Comparison of ENCODE assay signal across 9 mouse cellular contexts in genomic region chr4:156202462-156202893, GRCm38 (mm10). TPM values are rescaled to one million over a fixed set of nuclear protein-coding genes. Genes with fewer than 3 reads are reported as not detected.
DNase-seq lines count a peak whose midpoint lies in the region; ATAC-seq lines count a peak whose summit lies in the region.
"Had no signal": no experiment of that assay in that cellular context is flagged by ENCODE, and none has a peak within 500 bp of the region (broad histone marks: within the 10 kb centered on the region; RNA-seq: fewer than 3 reads in every experiment).

No protein-coding gene starts in this region.

- no peak overlapping the region for H3K9ac ChIP-seq in embryonic facial prominence, embryonic 11.5 days (replicated peaks; ENCODE audit: low read length)
- H3K9ac ChIP-seq in hindbrain, embryonic 13.5 days, result peak overlapping the region; percentile 81

- 15% methylated on average over 12 of the region's 12 CpGs for whole genome bisulfite sequencing in heart, embryonic 10.5 days
- WGBS in embryonic facial prominence, embryonic 11.5 days, result 33% methylated on average over 12 of the region's 12 CpGs
- WGBS in hindbrain, embryonic 13.5 days, result 44% methylated on average over 12 of the region's 12 CpGs
- WGBS in midbrain, embryonic 10.5 days, result 54% methylated on average over 12 of the region's 12 CpGs

- H3K4me2 ChIP-seq in embryonic facial prominence, embryonic 11.5 days (ENCODE audit: low read depth, low read length), result peak overlapping the region; percentile 88
- H3K4me2 ChIP-seq in hindbrain, embryonic 13.5 days, result peak overlapping the region; percentile 94

- no peaks in the 10 kb centered on the region for H3K36me3 ChIP-seq in heart, embryonic 10.5 days
- H3K36me3 ChIP-seq in embryonic facial prominence, embryonic 11.5 days (replicated peaks; ENCODE audit: control insufficient read depth, insufficient read depth, low read depth, low read length), result no peaks in the 10 kb centered on the region
- H3K36me3 ChIP-seq in hindbrain, embryonic 13.5 days, result no peaks in the 10 kb centered on the region
- peaks cover 16% of the 10 kb centered on the region for H3K36me3 ChIP-seq in midbrain, embryonic 10.5 days

- intact Hi-C loops in heart, postnatal 14 days (cut with DNase I), result loop anchor here (2.0 kb wide), 1 partner anchor 28 kb away; no protein-coding TSS in a partner anchor
- intact Hi-C loops in left cerebral cortex, postnatal 10 days (cut with DNase I), result no loop called here

- peaks cover 20% of the 10 kb centered on the region for H3K27me3 ChIP-seq in heart, embryonic 10.5 days (ENCODE audit: insufficient read depth, poor library complexity, severe bottlenecking)
- peaks cover 9% of the 10 kb centered on the region; the same call in 1 of the 2 replicates for H3K27me3 ChIP-seq in embryonic facial prominence, embryonic 11.5 days (ENCODE audit: control insufficient read depth, insufficient read depth, low read length)
- H3K27me3 ChIP-seq in hindbrain, embryonic 13.5 days, result peaks cover 16% of the 10 kb centered on the region; the same call in 1 of the 2 replicates
- H3K27me3 ChIP-seq in midbrain, embryonic 10.5 days (ENCODE audit: low read depth, poor library complexity, severe bottlenecking), result peaks cover 40% of the 10 kb centered on the region

- H3K4me1 ChIP-seq in heart, embryonic 10.5 days, result peaks cover 22% of the 10 kb centered on the region
- no peaks in the 10 kb centered on the region; the same call in none of the 2 replicates for H3K4me1 ChIP-seq in embryonic facial prominence, embryonic 11.5 days (ENCODE audit: control insufficient read depth, insufficient read depth, low read length)
- peaks cover 33% of the 10 kb centered on the region for H3K4me1 ChIP-seq in hindbrain, embryonic 13.5 days (replicated peaks)
- H3K4me1 ChIP-seq in midbrain, embryonic 10.5 days, result peaks cover 49% of the 10 kb centered on the region

- no peaks in the 10 kb centered on the region for H3K9me3 ChIP-seq in heart, embryonic 10.5 days
- no peaks in the 10 kb centered on the region for H3K9me3 ChIP-seq in embryonic facial prominence, embryonic 11.5 days (replicated peaks; ENCODE audit: control insufficient read depth, low read length)
- no peaks in the 10 kb centered on the region for H3K9me3 ChIP-seq in hindbrain, embryonic 13.5 days
- no peaks in the 10 kb centered on the region for H3K9me3 ChIP-seq in midbrain, embryonic 10.5 days (replicated peaks)

- ATAC-seq in embryonic facial prominence, embryonic 11.5 days (replicated peaks; ENCODE audit: insufficient number of reproducible peaks, low FRiP score, low TSS enrichment, low read depth), result no peak
- ATAC-seq in hindbrain, embryonic 13.5 days (ENCODE audit: low FRiP score), result no peak

- H3K4me3 ChIP-seq in heart, embryonic 10.5 days, result peak overlapping the region; percentile 76
- peak overlapping the region; percentile 40; the same call in 1 of the 2 replicates for H3K4me3 ChIP-seq in embryonic facial prominence, embryonic 11.5 days (ENCODE audit: low read depth, low read length)
- H3K4me3 ChIP-seq in hindbrain, embryonic 13.5 days, result peak overlapping the region; percentile 61
- peak overlapping the region; percentile 67 for H3K4me3 ChIP-seq in midbrain, embryonic 10.5 days

- H3K27ac ChIP-seq in heart, embryonic 10.5 days, result peak overlapping the region; percentile 89
- no peak overlapping the region for H3K27ac ChIP-seq in embryonic facial prominence, embryonic 11.5 days (replicated peaks; ENCODE audit: low read depth, low read length)
- peak overlapping the region; percentile 78 for H3K27ac ChIP-seq in hindbrain, embryonic 13.5 days
- peak overlapping the region; percentile 89 for H3K27ac ChIP-seq in midbrain, embryonic 10.5 days (replicated peaks)

- peak; percentile 89 for DNase-seq in heart, embryonic 10.5 days (ENCODE audit: low spot score)
- no peak for DNase-seq in heart, postnatal 14 days
- DNase-seq in embryonic facial prominence, embryonic 11.5 days (ENCODE audit: low spot score), result peak; percentile 22
- no peak for DNase-seq in midbrain, embryonic 10.5 days (ENCODE audit: low spot score)
- DNase-seq in layer of hippocampus, postnatal 36 days, result no peak
- DNase-seq in frontal cortex, postnatal 25 days (ENCODE audit: low spot score in 2 of 2), result no peak
- DNase-seq in left cerebral cortex, postnatal 10 days (ENCODE audit: extremely low spot score in 1 of 2, low spot score in 2 of 2), result no peak

RNA-seq across cellular contexts. Expression of gene AW011738, which starts 0.6 kb away (rescaled TPM):
- polyA plus RNA-seq in heart, embryonic 10.5 days (2016; fragmentation: Nextera tagmentation; extraction: Ambion mirVana), result 1.3 and 2.0 TPM in 2 replicates
- total RNA-seq in heart, postnatal 14 days (2021), result 1 to 10 TPM; 5.5 to 6.3 TPM
- polyA plus RNA-seq in embryonic facial prominence, embryonic 11.5 days (2014; fragmentation: Nextera tagmentation; extraction: Ambion mirVana), result 0.55 and 0.56 TPM in 2 replicates
- polyA plus RNA-seq in hindbrain, embryonic 13.5 days (2015; fragmentation: Nextera tagmentation; extraction: Ambion mirVana), result 4.9 and 6.8 TPM in 2 replicates
- 5.1 and 6.5 TPM in 2 replicates for polyA plus RNA-seq in midbrain, embryonic 10.5 days (2016; fragmentation: Nextera tagmentation; extraction: Ambion mirVana)
- total RNA-seq in layer of hippocampus, postnatal 36 days (2021), result 1 to 10 TPM; 5.5 to 6.6 TPM
- 1 to 10 TPM; 3.2 to 4.2 TPM for total RNA-seq in left cerebral cortex, postnatal 10 days (2021)

RNA-seq across cellular contexts. Expression of gene Isg15, which starts 1.9 kb away (rescaled TPM):
- 0.59 TPM in 1 of 2 replicates, not detected in the other for polyA plus RNA-seq in heart, embryonic 10.5 days (2016; fragmentation: Nextera tagmentation; extraction: Ambion mirVana)
- total RNA-seq in heart, postnatal 14 days (2021), result 1 to 10 TPM; 1.9 to 2.6 TPM
- polyA plus RNA-seq in embryonic facial prominence, embryonic 11.5 days (2014; fragmentation: Nextera tagmentation; extraction: Ambion mirVana), result 0.29 and 0.49 TPM in 2 replicates
- 1.4 and 1.7 TPM in 2 replicates for polyA plus RNA-seq in hindbrain, embryonic 13.5 days (2015; fragmentation: Nextera tagmentation; extraction: Ambion mirVana)
- polyA plus RNA-seq in midbrain, embryonic 10.5 days (2016; fragmentation: Nextera tagmentation; extraction: Ambion mirVana), result 0.21 and 0.73 TPM in 2 replicates
- total RNA-seq in layer of hippocampus, postnatal 36 days (2021), result 1 to 10 TPM in 1 of 2 experiments, not detected in 1; 1.9 TPM
- total RNA-seq in left cerebral cortex, postnatal 10 days (2021), result under 1 TPM; 0.49 to 0.79 TPM

RNA-seq across cellular contexts. Expression of gene Agrn, which starts 5.2 kb away (rescaled TPM):
- 46.3 and 51.3 TPM in 2 replicates for polyA plus RNA-seq in heart, embryonic 10.5 days (2016; fragmentation: Nextera tagmentation; extraction: Ambion mirVana)
- 10 to 100 TPM; 71.8 to 72.6 TPM for total RNA-seq in heart, postnatal 14 days (2021)
- polyA plus RNA-seq in embryonic facial prominence, embryonic 11.5 days (2014; fragmentation: Nextera tagmentation; extraction: Ambion mirVana), result 39.4 and 47.6 TPM in 2 replicates
- 120 and 132 TPM in 2 replicates for polyA plus RNA-seq in hindbrain, embryonic 13.5 days (2015; fragmentation: Nextera tagmentation; extraction: Ambion mirVana)
- 55.4 and 84.4 TPM in 2 replicates for polyA plus RNA-seq in midbrain, embryonic 10.5 days (2016; fragmentation: Nextera tagmentation; extraction: Ambion mirVana)
- 100 to 1,000 TPM; 142 to 154 TPM for total RNA-seq in layer of hippocampus, postnatal 36 days (2021)
- 100 to 1,000 TPM; 237 to 253 TPM for total RNA-seq in left cerebral cortex, postnatal 10 days (2021)

RNA-seq across cellular contexts. Expression of gene Perm1, which starts 13.2 kb away (rescaled TPM):
- polyA plus RNA-seq in heart, embryonic 10.5 days (2016; fragmentation: Nextera tagmentation; extraction: Ambion mirVana), result 0.64 and 1.2 TPM in 2 replicates
- 100 to 1,000 TPM; 178 to 193 TPM for total RNA-seq in heart, postnatal 14 days (2021)
- polyA plus RNA-seq in embryonic facial prominence, embryonic 11.5 days (2014; fragmentation: Nextera tagmentation; extraction: Ambion mirVana), result 0.36 and 0.60 TPM in 2 replicates
- 2.5 and 2.7 TPM in 2 replicates for polyA plus RNA-seq in hindbrain, embryonic 13.5 days (2015; fragmentation: Nextera tagmentation; extraction: Ambion mirVana)
- 1.1 and 1.3 TPM in 2 replicates for polyA plus RNA-seq in midbrain, embryonic 10.5 days (2016; fragmentation: Nextera tagmentation; extraction: Ambion mirVana)
- under 1 TPM; 0.28 to 0.37 TPM for total RNA-seq in layer of hippocampus, postnatal 36 days (2021)
- total RNA-seq in left cerebral cortex, postnatal 10 days (2021), result under 1 TPM; 0.22 to 0.28 TPM
- total RNA-seq: hematopoietic stem cell, adult 5-6 weeks had no signal

RNA-seq across cellular contexts. Expression of gene Plekhn1, which starts 32.2 kb away (rescaled TPM):
- 15.2 and 15.9 TPM in 2 replicates for polyA plus RNA-seq in heart, embryonic 10.5 days (2016; fragmentation: Nextera tagmentation; extraction: Ambion mirVana)
- total RNA-seq in heart, postnatal 14 days (2021), result 10 to 100 TPM in 1 of 2 experiments, 1 to 10 TPM in 1; 9.3 to 11.0 TPM
- polyA plus RNA-seq in embryonic facial prominence, embryonic 11.5 days (2014; fragmentation: Nextera tagmentation; extraction: Ambion mirVana), result 15.3 and 15.7 TPM in 2 replicates
- 26.4 and 26.6 TPM in 2 replicates for polyA plus RNA-seq in hindbrain, embryonic 13.5 days (2015; fragmentation: Nextera tagmentation; extraction: Ambion mirVana)
- 23.2 and 24.4 TPM in 2 replicates for polyA plus RNA-seq in midbrain, embryonic 10.5 days (2016; fragmentation: Nextera tagmentation; extraction: Ambion mirVana)
- total RNA-seq in layer of hippocampus, postnatal 36 days (2021), result 10 to 100 TPM; 43.1 to 44.9 TPM
- 10 to 100 TPM; 33.0 to 37.4 TPM for total RNA-seq in left cerebral cortex, postnatal 10 days (2021)

Comparison
In these comparisons a context has a peak if more than half of its experiments do, and no peak if none do; other contexts are left out.
1. DNase-seq: peak in heart, embryonic 10.5 days (single experiment) and embryonic facial prominence, embryonic 11.5 days (single experiment); none in heart, postnatal 14 days (0 of 2), midbrain, embryonic 10.5 days (single experiment), layer of hippocampus, postnatal 36 days (0 of 2), frontal cortex, postnatal 25 days (0 of 2) and left cerebral cortex, postnatal 10 days (0 of 2).
2. Peak in every context shown above with its lines, with median percentiles within 50 percentile points of each other: H3K4me3 ChIP-seq.